Mouse (Mus musculus): ENCODE data around the gene Slc23a3.

Gene Slc23a3

GRCm38 (mm10) chr1:75133421-75134207 lies at the start of gene Slc23a3:
Gene Slc23a3 (minus strand): TSS chr1:75133890.
- no peak for DNase-seq (ENCODE audit: low read depth, low spot score)

GRCm38 (mm10) chr1:75182160-75182559 lies 48.5 kb upstream of the Slc23a3 start:
- DNase-seq (ENCODE audit: low read depth, low spot score) = no peak

GRCm38 (mm10) chr1:75181377-75181870 lies 47.7 kb upstream of the Slc23a3 start:
- no peak for DNase-seq (ENCODE audit: low read depth, low spot score)

- DNase-seq (ENCODE audit: low read depth, low spot score) = no peak
Measured at GRCm38 (mm10) chr1:75180741-75181140, 47.1 kb upstream of the Slc23a3 start.

- DNase-seq (ENCODE audit: low read depth, low spot score) = peak; percentile 86
Measured at GRCm38 (mm10) chr1:75180105-75180590, 46.5 kb upstream of the Slc23a3 start, which contains the start of gene Abcb6. Gene Abcb6 (minus strand): TSS chr1:75180392.

- DNase-seq (ENCODE audit: low read depth, low spot score) = no peak
Measured at GRCm38 (mm10) chr1:75179334-75180104, 45.8 kb upstream of the Slc23a3 start.

- DNase-seq (ENCODE audit: low read depth, low spot score) = peak; percentile 84
Measured at GRCm38 (mm10) chr1:75168472-75169464, 35.1 kb upstream of the Slc23a3 start, which contains the start of gene Zfand2b. Gene Zfand2b (plus strand): TSS chr1:75168646.

GRCm38 (mm10) chr1:75168093-75168471 lies 34.4 kb upstream of the Slc23a3 start:
- DNase-seq (ENCODE audit: low read depth, low spot score) = no peak

- DNase-seq (ENCODE audit: low read depth, low spot score) = no peak
Measured at GRCm38 (mm10) chr1:75160256-75160617, 26.5 kb upstream of the Slc23a3 start.

GRCm38 (mm10) chr1:75159540-75160255 lies 26.0 kb upstream of the Slc23a3 start:
- no peak for DNase-seq (ENCODE audit: low read depth, low spot score)

GRCm38 (mm10) chr1:75158990-75159389 lies 25.3 kb upstream of the Slc23a3 start:
- DNase-seq (ENCODE audit: low read depth, low spot score) = no peak

GRCm38 (mm10) chr1:75155837-75156236 lies 22.1 kb upstream of the Slc23a3 start:
- DNase-seq (ENCODE audit: low read depth, low spot score) = no peak

- DNase-seq (ENCODE audit: low read depth, low spot score) = no peak
Measured at GRCm38 (mm10) chr1:75148727-75149126, 15.0 kb upstream of the Slc23a3 start.

GRCm38 (mm10) chr1:75147411-75148135 lies 13.9 kb upstream of the Slc23a3 start:
- DNase-seq (ENCODE audit: low read depth, low spot score) = no peak

- no peak for DNase-seq (ENCODE audit: low read depth, low spot score)
Measured at GRCm38 (mm10) chr1:75145589-75145988, 11.9 kb upstream of the Slc23a3 start.

GRCm38 (mm10) chr1:75142301-75143261 lies 8.9 kb upstream of the Slc23a3 start, which contains the start of the genes Cnppd1 and Retreg2:
Gene Cnppd1 (minus strand): TSS chr1:75142711.
Gene Retreg2 (plus strand): TSS chr1:75142778.
- DNase-seq (ENCODE audit: low read depth, low spot score) = peak; percentile 85

- no peak for DNase-seq (ENCODE audit: low read depth, low spot score)
Measured at GRCm38 (mm10) chr1:75141486-75142190, 7.9 kb upstream of the Slc23a3 start.
